Mouse (Mus musculus): Measurements from ENCODE around the gene Gm10320.

The Gm10320 gene

DNA sequence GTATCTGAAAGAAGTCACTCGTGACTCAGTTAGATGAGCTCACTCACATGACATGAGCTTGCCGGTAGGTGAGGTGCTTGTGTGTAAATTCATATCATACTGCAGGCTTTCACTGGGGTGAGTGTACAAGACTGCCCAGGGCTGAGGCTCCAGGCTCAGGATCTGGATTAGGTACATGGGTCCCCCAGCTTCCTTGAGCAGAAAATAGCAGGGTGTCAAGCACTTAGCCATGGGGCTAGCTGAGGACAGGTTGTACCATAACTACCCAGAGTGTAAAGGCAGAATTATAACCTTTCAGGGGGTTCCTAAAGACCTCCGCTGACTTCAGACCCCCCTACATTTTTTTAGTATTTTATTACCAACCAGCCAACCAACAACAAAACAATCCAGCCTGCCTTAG is at the start of gene Gm10320:
Gm10320 (minus strand) TSS at position 93 of the 400 bp plus-strand sequence.
- no peak for DNase-seq (ENCODE audit: low spot score)

GRCm38 (mm10) chr13:98541601-98542000 is 49.8 kb upstream of the Gm10320 start:
- no peak for DNase-seq (ENCODE audit: low spot score)

DNA sequence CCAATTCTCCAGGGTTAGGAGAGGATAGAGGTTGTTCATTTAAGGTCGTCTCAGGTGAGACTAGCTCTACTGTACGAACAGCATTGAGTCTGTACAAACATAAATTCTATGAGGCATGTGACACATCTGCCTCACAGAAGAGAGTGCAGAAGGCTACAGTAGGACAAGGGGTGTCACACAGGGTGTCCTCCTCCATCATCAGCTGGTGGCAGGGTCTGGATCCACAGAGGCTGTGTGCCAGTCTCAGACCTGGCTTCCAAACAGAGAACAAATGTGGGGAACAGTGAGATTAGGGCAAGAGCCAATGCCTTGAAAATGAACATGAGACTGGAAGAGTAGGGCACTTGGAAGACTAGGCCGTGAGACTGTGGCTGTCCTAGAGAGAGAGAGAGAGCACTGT is 48.4 kb upstream of the Gm10320 start:
- no peak for DNase-seq (ENCODE audit: low spot score)

DNA sequence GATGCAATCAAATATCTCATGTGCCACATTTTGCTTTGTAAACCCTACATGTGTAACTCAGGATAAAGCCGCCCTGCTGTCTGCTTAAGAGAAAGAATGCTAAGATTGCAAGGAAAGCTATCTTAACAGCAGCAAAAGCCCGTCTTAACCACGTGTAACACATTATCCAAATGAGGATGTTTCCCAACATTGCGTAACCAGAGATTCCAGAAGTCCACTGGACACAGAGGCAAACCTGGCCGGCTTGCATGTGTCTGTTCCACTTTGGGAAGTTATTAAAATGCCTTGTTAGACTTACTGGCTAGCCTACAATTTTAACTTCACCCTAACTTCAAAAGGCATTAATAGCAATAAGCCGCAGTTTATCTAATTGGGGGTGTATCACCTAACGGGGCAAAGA is 47.5 kb upstream of the Gm10320 start:
- DNase-seq (ENCODE audit: low spot score), result no peak

DNA sequence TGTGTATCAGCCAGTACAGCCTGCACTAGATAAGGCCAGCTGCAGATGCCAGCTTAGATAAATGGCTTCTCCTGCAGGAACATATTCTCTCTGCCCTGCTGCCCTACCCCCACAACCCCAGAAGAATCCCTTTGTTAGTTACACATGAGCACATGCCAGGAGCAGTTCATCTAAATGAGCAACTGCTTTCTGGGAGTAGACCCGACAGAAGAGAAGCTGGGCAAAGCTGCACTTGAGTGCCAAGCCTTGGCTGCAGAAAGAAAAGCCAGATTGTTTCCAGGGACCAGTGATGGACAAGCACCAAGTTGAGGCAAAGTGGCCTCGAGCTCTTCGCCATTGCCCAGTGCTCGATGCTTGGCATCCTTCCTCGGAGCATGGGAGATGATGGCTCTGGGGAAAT is 46.8 kb upstream of the Gm10320 start:
- DNase-seq (ENCODE audit: low spot score), result no peak

GRCm38 (mm10) chr13:98534913-98535262 is 43.1 kb upstream of the Gm10320 start:
- no peak for DNase-seq (ENCODE audit: low spot score)

DNA sequence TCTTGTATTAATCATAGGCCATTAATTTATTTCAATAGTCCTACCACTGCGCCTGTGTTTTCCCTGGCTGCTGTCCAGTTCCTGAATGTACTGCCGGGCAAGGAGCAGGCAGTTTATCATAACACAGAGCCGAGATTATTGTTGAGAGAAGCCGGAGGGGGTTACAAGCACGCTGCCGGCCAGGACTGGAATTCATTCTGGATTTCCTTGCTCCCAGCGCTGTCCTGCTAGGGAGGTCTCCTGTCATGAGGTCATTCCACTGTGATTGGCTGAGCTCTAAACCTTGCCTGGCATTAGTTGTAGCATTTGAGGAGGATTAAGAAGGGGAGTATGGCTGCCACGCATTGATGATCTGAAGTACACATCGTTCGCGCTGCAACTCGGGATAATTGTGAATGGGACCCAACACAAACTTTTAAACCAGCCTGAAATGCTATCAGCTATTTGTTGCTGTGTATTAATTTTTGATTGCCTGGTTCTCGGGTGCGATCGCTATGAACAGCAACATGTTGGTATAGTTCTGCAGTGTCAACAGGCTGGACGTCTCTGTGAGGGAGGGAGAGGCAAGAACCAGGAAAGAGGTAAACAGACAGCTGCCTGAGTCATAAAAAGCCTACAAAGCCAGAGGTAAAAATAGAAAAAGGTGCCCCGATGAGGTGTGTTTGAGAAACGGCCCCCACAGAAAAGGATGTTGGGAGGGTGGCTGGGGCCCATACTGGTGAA is 42.5 kb upstream of the Gm10320 start:
- DNase-seq (ENCODE audit: low spot score), result peak; percentile 66

DNA sequence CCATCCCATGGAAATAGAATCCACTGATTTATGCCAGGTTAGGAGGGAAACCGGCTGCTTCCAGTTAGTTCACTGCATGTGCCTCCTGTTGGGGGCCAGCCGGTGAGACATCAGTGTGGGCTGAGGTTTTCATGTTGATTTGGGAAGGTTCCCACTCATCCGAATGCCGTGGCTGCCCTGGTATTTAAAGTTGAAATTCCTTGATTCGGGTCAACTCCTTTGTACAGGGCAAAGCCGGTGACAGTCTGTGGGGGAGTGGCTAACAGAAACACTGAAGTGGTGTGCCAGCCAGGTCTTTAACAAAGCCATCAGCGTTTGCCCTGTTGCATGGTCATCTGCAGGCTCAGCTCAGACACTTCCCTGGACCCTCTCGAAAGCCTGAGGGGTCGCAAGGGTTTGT is 41.6 kb upstream of the Gm10320 start:
- DNase-seq (ENCODE audit: low spot score), result no peak

DNA sequence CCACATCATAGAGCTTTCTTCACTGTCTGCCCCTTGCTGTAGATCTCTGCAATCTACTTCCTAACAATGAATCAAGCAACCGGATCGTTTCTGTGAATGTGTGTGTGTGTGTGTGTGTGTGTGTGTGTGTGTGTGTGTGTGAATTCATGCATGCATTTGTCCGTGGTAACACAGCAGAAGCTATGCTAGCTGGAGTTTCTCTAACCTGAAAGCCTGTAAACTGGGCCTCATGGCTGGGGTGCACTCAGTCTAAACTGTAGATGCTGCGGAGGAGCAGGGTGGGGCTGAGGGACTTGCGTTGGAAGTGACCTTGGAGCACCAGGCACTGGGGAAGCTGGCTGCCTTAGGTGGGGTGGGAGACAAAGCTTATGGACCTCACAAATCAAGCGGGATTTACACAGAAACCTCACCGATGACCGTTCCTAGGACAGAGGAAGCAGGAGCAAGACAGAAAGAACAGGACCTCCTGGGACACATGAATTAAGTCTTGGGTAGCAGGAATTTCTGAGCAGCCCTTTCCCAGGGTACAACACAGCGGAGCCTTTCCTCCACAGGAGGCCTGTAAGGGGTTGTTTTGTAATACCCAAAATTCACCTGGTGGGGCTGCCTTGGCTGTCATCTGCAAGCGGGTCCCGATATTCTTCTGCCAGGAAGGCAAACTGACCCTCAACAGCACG is 41.0 kb upstream of the Gm10320 start:
- DNase-seq (ENCODE audit: low spot score), result no peak

- no peak for DNase-seq (ENCODE audit: low spot score)
Measured at GRCm38 (mm10) chr13:98531976-98532375, 40.2 kb upstream of the Gm10320 start.

DNA sequence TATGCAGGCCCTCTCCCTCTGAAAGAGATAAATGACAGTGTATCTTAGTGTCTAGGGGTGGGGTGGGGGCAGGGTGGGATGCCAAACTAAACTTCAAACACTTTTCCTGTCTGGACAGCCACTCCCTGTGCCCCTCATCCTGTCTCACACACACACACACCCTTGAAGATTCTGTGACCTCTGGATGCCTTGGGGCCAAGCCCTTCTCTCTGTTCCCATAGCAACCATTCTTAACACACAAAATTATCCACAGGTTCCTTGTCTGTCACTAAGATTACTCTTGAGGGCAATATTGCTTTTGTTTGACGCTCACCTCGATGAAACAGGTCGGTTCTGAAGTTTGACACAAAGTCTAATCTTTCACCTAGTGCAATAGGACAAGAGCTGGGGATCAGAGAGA is 39.5 kb upstream of the Gm10320 start:
- DNase-seq (ENCODE audit: low spot score), result no peak

DNA sequence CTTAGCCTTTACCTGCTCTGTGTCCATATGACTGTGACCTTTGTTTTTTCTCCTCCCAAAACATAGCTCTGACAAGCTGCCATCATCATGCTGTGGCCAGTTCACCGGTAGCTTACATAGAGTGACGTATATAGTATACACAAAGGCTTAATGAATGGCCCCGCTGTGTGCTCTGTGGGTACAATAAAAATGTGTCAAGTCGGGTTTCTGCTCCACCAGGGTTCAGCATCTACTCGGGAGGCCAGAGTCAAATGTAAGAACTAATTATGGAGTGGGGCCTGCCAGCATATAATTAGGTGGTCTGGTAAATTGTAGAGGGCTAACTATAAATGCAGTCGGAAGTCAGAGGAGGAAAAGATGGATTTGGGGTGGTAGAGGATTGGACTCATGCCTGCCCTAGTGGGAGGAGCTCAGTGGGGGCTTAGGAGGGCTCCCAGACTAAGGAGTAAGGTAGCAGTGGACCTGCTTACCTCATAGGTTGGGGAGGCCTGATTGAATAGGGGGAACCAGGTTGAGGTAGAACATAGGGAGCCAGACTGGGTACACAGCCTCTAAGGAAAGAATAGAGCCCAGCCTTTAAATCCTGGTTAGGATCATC is 32.0 kb upstream of the Gm10320 start:
- DNase-seq (ENCODE audit: low spot score), result no peak

DNA sequence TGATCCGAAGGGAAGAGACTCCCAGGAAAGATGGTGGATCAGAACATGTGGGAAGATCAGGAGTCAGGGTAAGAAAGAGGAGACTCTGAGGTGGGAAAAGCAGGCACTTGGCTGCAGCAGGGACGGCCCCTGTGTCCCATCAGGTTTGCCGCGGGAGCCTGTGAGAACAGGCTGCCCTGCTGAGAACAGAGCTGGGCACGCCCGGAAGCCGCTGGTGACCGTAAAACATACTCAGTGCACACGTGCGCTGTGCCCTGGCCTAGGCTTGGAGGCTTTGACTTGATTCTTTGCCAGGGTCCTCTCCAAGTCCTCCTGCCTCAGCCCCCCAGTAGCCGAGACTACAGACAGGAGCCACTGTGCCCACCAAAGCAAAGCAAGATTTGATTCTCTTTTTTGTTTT is 26.5 kb upstream of the Gm10320 start:
- DNase-seq (ENCODE audit: low spot score), result no peak

- no peak for DNase-seq (ENCODE audit: low spot score)
Measured at GRCm38 (mm10) chr13:98517666-98518065, 25.9 kb upstream of the Gm10320 start.

GRCm38 (mm10) chr13:98516985-98517384 is 25.2 kb upstream of the Gm10320 start:
- DNase-seq (ENCODE audit: low spot score), result no peak

DNA sequence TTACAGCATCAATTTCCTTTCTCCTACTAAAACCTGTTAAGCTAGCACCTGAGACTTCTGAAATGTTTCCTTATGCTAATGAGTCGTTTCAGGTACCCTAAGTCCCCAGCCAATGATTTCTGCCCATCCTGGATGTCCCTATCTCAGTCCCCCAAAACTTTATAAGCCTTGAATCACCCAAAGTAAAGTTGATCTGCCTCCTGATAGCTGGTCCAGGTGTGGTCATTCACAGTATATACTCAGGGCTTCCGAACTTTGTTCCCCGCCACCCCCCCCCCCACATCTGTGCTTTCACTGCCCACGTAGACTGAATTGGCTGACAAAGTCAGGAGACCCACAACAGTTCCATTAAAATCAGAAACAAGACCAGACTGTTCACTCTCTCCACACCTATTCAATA is 20.3 kb upstream of the Gm10320 start:
- DNase-seq (ENCODE audit: low spot score), result no peak

- DNase-seq (ENCODE audit: low spot score), result no peak
Measured at GRCm38 (mm10) chr13:98507656-98508055, 15.9 kb upstream of the Gm10320 start.

GRCm38 (mm10) chr13:98506496-98506895 is 14.7 kb upstream of the Gm10320 start:
- no peak for DNase-seq (ENCODE audit: low spot score)

DNA sequence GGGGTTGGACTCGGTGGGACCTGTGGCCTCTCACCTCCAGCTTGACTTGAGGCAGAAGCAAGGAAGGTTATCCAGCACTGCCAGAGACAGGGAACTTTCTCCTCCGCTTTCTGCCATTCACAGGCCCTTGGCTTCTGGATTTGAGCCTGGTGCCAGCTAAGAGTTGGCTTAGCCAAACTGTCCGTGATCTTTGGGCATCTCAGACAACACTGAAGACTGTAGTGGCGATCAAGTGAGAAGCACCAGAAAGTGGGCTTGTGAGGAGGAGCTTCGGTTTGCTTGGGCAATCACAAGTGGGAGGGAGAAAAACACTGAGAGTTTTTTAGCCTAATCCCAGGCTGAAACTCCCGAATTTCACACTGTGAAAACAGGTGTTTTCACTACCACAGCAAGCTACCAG is 14.2 kb upstream of the Gm10320 start:
- no peak for DNase-seq (ENCODE audit: low spot score)

DNA sequence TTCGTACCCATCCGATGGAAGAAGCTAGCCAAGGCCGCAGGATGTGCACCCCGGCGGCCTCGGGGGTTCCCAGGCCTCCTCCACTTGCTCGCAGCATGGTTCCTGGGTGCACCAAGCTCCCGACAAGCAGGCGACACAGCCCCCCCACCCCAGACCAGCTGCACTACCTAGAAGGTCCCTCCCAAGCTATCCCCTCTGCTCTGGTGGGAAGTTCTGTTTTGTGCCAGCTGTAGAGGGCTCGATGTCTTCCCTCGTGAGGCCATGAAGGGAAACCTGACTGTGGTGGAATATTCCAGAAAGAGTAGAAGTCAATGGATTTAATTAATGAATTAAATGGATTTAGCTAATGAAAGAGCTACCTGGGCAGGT is 13.7 kb upstream of the Gm10320 start:
- no peak for DNase-seq (ENCODE audit: low spot score)

- no peak for DNase-seq (ENCODE audit: low spot score)
Measured at GRCm38 (mm10) chr13:98504661-98505488, 13.1 kb upstream of the Gm10320 start.

DNA sequence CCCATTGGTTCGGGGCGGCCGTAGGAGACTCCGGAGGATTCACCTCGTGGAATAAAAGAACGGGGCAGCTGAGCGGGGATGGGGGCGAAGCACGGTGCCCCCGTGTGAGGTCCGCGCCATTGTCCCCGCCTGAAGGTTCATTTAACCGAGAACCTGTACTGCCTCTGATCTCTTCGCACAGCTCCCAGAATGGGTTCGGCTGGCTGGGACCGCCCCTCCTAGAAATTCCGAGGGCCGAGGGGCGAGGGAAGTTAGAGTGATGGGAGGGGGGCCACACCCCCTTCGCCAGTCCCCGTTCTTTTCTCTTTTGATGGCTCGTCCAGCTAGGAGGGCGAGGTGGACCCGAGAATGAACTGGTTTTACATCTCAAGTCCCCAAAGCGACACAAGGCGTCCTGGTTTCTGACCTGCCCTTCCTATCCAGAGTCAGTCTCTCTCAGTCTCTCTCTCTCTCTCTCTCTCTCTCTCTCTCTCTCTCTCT is 12.4 kb upstream of the Gm10320 start:
- no peak for DNase-seq (ENCODE audit: low spot score)

DNA sequence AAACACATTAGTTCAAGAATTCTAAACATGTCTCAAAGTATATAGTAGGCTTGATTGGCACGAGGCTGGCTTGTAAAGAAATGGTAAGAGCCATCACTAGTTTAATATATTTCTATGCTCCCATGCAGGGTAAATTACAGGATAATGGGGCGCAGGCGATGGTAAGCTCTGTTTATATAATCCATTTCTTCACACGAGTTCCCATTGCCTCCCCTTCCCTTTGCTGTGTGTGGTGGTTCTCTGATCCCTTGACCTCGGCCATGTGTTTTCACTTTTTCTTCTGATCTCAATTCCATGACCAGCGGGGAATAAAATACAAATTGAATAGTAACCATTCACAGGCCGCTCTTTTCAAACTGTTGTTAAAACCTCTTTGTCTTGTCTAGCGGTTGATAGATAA is 11.8 kb upstream of the Gm10320 start:
- no peak for DNase-seq (ENCODE audit: low spot score)
